Mouse (Mus musculus) forebrain, embryonic 11.5 days (tissue): ENCODE results near the gene Ptprc. TPM values are rescaled to one million over a fixed set of nuclear protein-coding genes. Genes with fewer than 3 reads are reported as not detected.

Experiments used
- ATAC-seq: fragments of 200-750 bp; cut with Nextera tagmentation; replicated peaks from 2 replicates; pipeline ENCODE4 v1.8.0; 2017; ENCODE audit warnings: moderate TSS enrichment; ENCODE audit not compliant: low FRiP score
- DNase-seq: peaks from one replicate; pipeline ENCODE4 v3.0.0-alpha.2; 2017; ENCODE audit warnings: low spot score
- H3K27ac ChIP-seq: fragments of 300-500 bp; sonication (generic); 2 replicates; pipeline ENCODE4 v1.5.1; 2014; ENCODE audit warnings: low read depth, low read length
- H3K27me3 ChIP-seq: fragments of 300-500 bp; sonication (generic); 2 replicates; pipeline ENCODE4 v1.6.1; 2014; ENCODE audit warnings: mild to moderate bottlenecking, low read length, mixed read lengths; ENCODE audit not compliant: control insufficient read depth, insufficient read depth
- H3K36me3 ChIP-seq: fragments of 300-500 bp; sonication (generic); 2 replicates; pipeline ENCODE4 v1.6.1; 2014; ENCODE audit warnings: mild to moderate bottlenecking, low read length, moderate library complexity, mixed read lengths; ENCODE audit not compliant: control insufficient read depth, insufficient read depth
- H3K4me1 ChIP-seq: fragments of 300-500 bp; sonication (generic); replicated peaks from 2 replicates; pipeline ENCODE4 v1.6.1; 2014; ENCODE audit warnings: low read length, mixed read lengths; ENCODE audit not compliant: control insufficient read depth, insufficient read depth
- H3K4me2 ChIP-seq: fragments of 300-500 bp; sonication (generic); 2 replicates; pipeline ENCODE4 v1.6.1; 2014; ENCODE audit warnings: low read depth, mild to moderate bottlenecking, low read length, moderate library complexity, mixed read lengths; ENCODE audit not compliant: severe bottlenecking
- H3K4me3 ChIP-seq: fragments of 300-500 bp; sonication (generic); 2 replicates; pipeline ENCODE4 v1.5.1; 2014; ENCODE audit warnings: low read depth, low read length
- H3K9ac ChIP-seq: fragments of 300-500 bp; sonication (generic); 2 replicates; pipeline ENCODE4 v1.6.1; 2014; ENCODE audit warnings: low read length
- H3K9me3 ChIP-seq: fragments of 300-500 bp; sonication (generic); 2 replicates; pipeline ENCODE4 v1.6.1; 2016; ENCODE audit warnings: low read length, mixed read lengths; ENCODE audit not compliant: control insufficient read depth
- WGBS: fragments of 180-500 bp; shearing (Covaris S2); extraction: QIAGEN DNeasy Blood & Tissue Kit; methylation state at CpG from one replicate; pipeline ENCODE4 v1.1.7; 2014; 5-methylcytosine and 5-hydroxymethylcytosine counted together
- polyA plus RNA-seq: library from polyadenylated mRNA; unstranded; fragments of >200 nt; fragmentation: Nextera tagmentation; extraction: Ambion mirVana; gene quantifications from 2 replicates; pipeline ENCODE4 v1.2.1, GENCODE M21; 2014

Ptprc gene
- polyA plus RNA-seq, 1 experiment from 2014 or later, result 2.0 TPM

DNA sequence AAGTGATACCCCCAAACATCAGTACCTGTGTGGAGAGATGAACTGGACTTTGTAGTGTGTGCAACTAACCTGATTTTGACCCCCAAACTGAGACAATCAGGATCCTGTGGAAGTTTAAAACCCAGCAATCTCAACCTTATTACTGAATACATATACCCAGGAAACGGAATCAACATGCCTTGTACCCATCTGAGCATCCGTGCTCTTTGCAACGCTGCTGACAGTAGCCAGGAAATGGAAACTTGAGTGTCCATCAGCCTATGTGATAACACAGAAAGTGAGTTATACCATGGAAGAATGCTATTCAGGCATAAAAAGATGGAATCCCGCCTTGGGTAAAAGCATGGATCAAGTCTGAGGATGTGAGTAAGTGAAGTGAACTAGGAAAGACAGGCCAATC lies 34.7 kb downstream of the Ptprc start:
- H3K36me3 ChIP-seq, result no peaks in the 10 kb centered on the region
- H3K9me3 ChIP-seq, result no peaks in the 10 kb centered on the region
- ATAC-seq (no peak), DNase-seq (no peak)
- 95% methylated on average over 4 of the region's 4 CpGs for WGBS
- no peaks in the 10 kb centered on the region for H3K4me1 ChIP-seq
- H3K27ac ChIP-seq, result no peak overlapping the region
- H3K4me2 ChIP-seq, result no peak overlapping the region
- H3K27me3 ChIP-seq, result no peaks in the 10 kb centered on the region
- no peak overlapping the region for H3K9ac ChIP-seq
- H3K4me3 ChIP-seq, result no peak overlapping the region

GRCm38 (mm10) chr1:138137696-138138095 lies 37.8 kb downstream of the Ptprc start:
- DNase-seq (no peak), ATAC-seq (no peak)
- Histone ChIP-seq H3K27me3 (no peaks in the 10 kb centered on the region), H3K4me3 (no peak overlapping the region), H3K9ac (no peak overlapping the region), H3K36me3 (no peaks in the 10 kb centered on the region), H3K4me2 (no peak overlapping the region), H3K9me3 (no peaks in the 10 kb centered on the region), H3K4me1 (no peaks in the 10 kb centered on the region), H3K27ac (no peak overlapping the region)
- 94% methylated on average over 4 of the region's 4 CpGs for WGBS

DNA sequence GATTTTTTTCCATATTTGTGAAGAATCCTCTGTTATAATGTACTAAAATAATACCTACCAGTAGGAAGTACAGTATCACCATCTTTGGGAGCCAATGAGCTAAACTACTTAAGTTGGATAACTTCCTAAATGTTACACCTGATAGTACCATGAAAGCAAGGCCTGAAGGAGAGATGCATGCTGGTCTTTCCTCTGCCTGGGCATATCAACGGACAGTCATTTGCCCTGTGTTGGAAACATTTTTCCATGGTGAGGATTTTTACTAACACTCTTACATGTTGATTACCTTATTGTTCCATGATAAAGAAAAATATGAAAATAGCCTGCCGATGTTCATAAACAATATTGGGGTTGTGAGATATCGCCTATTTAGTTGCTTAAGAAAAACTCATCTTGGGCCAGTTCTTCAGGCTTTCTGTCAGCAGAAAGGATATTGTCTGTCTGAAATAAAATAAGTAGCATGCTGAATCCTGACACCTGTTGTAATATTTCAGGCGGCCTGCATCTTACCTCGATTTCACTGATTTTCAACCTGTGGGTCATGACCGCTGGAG lies 38.4 kb downstream of the Ptprc start:
- WGBS, result 93% methylated on average over 6 of the region's 6 CpGs

GRCm38 (mm10) chr1:138136373-138136779 lies 39.1 kb downstream of the Ptprc start:
- H3K36me3 ChIP-seq, result no peaks in the 10 kb centered on the region

More for the DNA sequence above, 38.4 kb downstream of the Ptprc start:
- H3K4me2 ChIP-seq, result no peak overlapping the region
- DNase-seq, result no peak
- H3K4me3 ChIP-seq, result no peak overlapping the region
- no peaks in the 10 kb centered on the region for H3K36me3 ChIP-seq
- no peak overlapping the region for H3K9ac ChIP-seq
- no peaks in the 10 kb centered on the region for H3K9me3 ChIP-seq
- no peaks in the 10 kb centered on the region for H3K27me3 ChIP-seq
- no peak for ATAC-seq
- no peak overlapping the region for H3K27ac ChIP-seq
- no peaks in the 10 kb centered on the region for H3K4me1 ChIP-seq

DNA sequence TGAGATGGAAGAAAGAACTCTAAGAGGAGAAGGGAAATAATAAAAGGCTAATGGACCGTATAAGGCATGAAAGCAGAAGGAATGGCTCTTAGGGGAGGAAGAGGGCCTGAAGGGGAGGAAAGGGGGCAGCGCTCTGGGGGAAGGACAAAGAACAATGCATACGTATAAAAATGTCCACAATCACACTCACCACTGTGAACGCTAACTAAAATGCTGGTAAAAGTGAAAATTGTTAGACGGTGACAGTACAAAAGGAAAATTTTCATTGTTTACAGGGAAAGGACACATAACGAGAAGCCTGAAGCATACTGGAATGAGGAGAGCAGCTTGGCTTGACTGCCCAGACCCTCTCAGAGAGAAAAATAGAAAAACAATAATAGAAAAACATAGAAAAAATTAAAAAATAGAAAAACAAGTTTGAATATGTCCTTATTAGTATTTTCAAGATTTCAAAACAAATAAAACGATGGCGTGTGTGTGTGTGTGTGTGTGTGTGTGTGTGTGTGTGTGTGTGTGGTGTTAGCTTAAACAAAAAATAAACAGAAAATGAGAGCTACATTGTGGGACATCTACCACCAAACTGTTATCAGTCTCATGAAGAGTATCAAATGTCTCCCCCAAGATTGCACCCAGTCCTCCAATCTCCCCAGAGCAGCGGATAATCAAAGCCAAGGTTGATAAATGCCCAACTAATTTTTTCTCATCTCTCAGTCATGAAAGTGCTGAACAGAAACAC lies 39.7 kb downstream of the Ptprc start:
- Histone ChIP-seq H3K27ac (no peak overlapping the region), H3K4me2 (peak overlapping the region; percentile 26; the same call in 1 of the 2 replicates), H3K4me3 (peak overlapping the region; percentile 9; the same call in 1 of the 2 replicates), H3K27me3 (no peaks in the 10 kb centered on the region), H3K9ac (0 out of 2 replicates have a peak overlapping the region, but pooled peaks have one; percentile 14), H3K9me3 (no peaks in the 10 kb centered on the region), H3K4me1 (no peaks in the 10 kb centered on the region), H3K36me3 (no peaks in the 10 kb centered on the region)
- ATAC-seq (peak; percentile 57), DNase-seq (no peak)
- 46% methylated on average over 9 of the region's 9 CpGs for WGBS

More at GRCm38 (mm10) chr1:138136373-138136779, 39.1 kb downstream of the Ptprc start:
- 33% methylated on average over 17 of the region's 17 CpGs for WGBS
- Histone ChIP-seq H3K4me3 (peak overlapping the region; percentile 9; the same call in 1 of the 2 replicates), H3K4me2 (peak overlapping the region; percentile 26; the same call in 1 of the 2 replicates), H3K9me3 (no peaks in the 10 kb centered on the region), H3K27me3 (no peaks in the 10 kb centered on the region), H3K27ac (no peak overlapping the region), H3K4me1 (no peaks in the 10 kb centered on the region), H3K9ac (0 out of 2 replicates have a peak overlapping the region, but pooled peaks have one; percentile 14)
- peak; percentile 55 for DNase-seq
- ATAC-seq, result peak; percentile 84

DNA sequence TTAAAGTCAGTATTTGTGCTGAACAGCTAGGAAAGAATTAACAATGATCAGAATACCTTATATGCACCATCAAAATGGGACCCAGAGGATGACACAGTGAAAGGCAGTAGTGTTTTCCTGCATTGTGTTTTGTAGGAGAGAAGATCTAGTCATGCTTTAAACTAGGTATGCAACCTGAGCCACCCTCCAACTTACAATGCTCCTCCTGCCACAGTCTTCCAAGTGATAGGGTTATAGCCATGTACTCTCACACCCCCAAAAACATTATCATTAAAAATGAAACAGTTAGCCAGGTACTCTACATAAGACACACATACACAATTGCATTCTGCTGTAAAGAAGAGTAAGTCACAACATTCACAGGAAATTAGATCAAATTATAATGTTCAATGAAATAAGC lies 40.4 kb downstream of the Ptprc start:
- H3K4me3 ChIP-seq, result no peak overlapping the region
- no peaks in the 10 kb centered on the region for H3K27me3 ChIP-seq
- DNase-seq (no peak), ATAC-seq (no peak)
- no peak overlapping the region for H3K9ac ChIP-seq
- no peaks in the 10 kb centered on the region for H3K4me1 ChIP-seq
- H3K4me2 ChIP-seq, result no peak overlapping the region
- no peaks in the 10 kb centered on the region for H3K36me3 ChIP-seq
- H3K27ac ChIP-seq, result no peak overlapping the region
- H3K9me3 ChIP-seq, result no peaks in the 10 kb centered on the region

DNA sequence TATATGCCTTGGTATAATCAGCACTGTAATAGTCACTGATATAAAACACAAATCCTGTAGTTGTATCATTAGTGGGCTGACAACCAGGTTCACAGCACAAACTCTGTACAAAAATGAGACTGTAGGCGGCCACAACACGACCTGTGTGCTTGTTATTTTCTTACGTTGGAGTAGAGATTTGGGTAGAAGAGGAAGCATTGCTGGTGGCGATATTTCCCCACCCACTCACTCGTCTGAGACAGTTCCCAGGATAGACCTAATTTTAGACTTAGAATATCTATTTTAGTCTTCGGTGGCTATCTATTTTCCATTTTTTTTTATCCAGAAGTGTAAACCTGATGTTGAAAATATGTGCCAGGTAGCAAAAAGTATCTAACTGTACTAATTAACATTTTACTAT lies 41.2 kb downstream of the Ptprc start:
- Histone ChIP-seq H3K9ac (no peak overlapping the region), H3K36me3 (no peaks in the 10 kb centered on the region), H3K4me2 (no peak overlapping the region), H3K4me1 (no peaks in the 10 kb centered on the region), H3K27ac (no peak overlapping the region), H3K27me3 (no peaks in the 10 kb centered on the region), H3K4me3 (no peak overlapping the region), H3K9me3 (no peaks in the 10 kb centered on the region)
- 87% methylated on average over 6 of the region's 6 CpGs for WGBS
- DNase-seq (no peak), ATAC-seq (no peak)

DNA sequence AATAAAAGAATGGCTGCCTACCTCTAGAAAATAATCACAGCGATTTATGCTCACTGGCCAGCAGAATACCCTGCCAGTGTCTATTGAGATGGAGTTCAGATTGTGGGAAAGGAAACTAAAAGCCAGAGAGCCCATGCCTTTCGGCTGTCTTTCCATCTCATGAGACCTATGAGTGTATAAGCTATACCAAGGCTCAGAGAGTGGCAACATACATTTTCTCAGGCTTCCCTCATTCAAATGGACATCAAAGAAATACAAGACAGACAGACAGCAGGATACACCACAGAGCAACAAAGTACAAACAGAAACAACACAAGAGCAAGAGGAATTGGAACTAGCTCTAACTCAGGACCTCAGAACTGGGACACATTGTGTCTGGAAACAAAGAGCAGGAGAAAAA lies 43.8 kb downstream of the Ptprc start:
- no peak overlapping the region for H3K9ac ChIP-seq
- H3K27ac ChIP-seq, result no peak overlapping the region
- no peaks in the 10 kb centered on the region for H3K27me3 ChIP-seq
- DNase-seq, result no peak
- 66% methylated on average over 2 of the region's 2 CpGs for WGBS
- H3K4me1 ChIP-seq, result no peaks in the 10 kb centered on the region
- H3K36me3 ChIP-seq, result no peaks in the 10 kb centered on the region
- no peaks in the 10 kb centered on the region for H3K9me3 ChIP-seq
- H3K4me3 ChIP-seq, result no peak overlapping the region
- ATAC-seq, result no peak
- H3K4me2 ChIP-seq, result no peak overlapping the region

GRCm38 (mm10) chr1:138130145-138130544 lies 45.4 kb downstream of the Ptprc start:
- Histone ChIP-seq H3K4me1 (no peaks in the 10 kb centered on the region), H3K4me2 (no peak overlapping the region), H3K27me3 (no peaks in the 10 kb centered on the region), H3K36me3 (no peaks in the 10 kb centered on the region), H3K9me3 (no peaks in the 10 kb centered on the region), H3K27ac (no peak overlapping the region), H3K4me3 (no peak overlapping the region), H3K9ac (no peak overlapping the region)
- WGBS, result 61% methylated on average over 4 of the region's 4 CpGs
- DNase-seq, result no peak
- ATAC-seq, result no peak
